Mouse (Mus musculus) myocyte (in vitro differentiated cells): ENCODE results near the gene Mtmr3.

Source experiments
- CEBPB ChIP-seq: IDR thresholded peaks from 2 replicates; pipeline ENCODE4 v1.6.1; 2011; ENCODE audit warnings: mild to moderate bottlenecking, moderate library complexity; ENCODE audit not compliant: poor library complexity, insufficient read depth, severe bottlenecking
- E2F4 ChIP-seq: IDR thresholded peaks from one replicate; pipeline ENCODE4 v1.6.1; 2011; ENCODE audit warnings: mild to moderate bottlenecking, control low read depth, moderate library complexity; ENCODE audit not compliant: insufficient read depth
- MAX ChIP-seq: IDR thresholded peaks from one replicate; pipeline ENCODE4 v1.6.1; 2011; ENCODE audit warnings: low read depth, mild to moderate bottlenecking, control low read depth
- MYOD1 ChIP-seq, 3 experiments: IDR thresholded peaks; one replicate each; pipeline ENCODE4 v1.6.1; 2011; ENCODE audit warnings: control low read depth in 2 of 3, low read depth in 2 of 3, mild to moderate bottlenecking in 2 of 3, moderate library complexity in 1 of 3; ENCODE audit not compliant: insufficient read length in 2 of 3, control insufficient read depth in 1 of 3
- MYOG ChIP-seq, 3 experiments: IDR thresholded peaks; one replicate each; pipeline ENCODE4 v1.6.1; 2011; ENCODE audit warnings: control low read depth in 2 of 3, low read depth in 2 of 3, mild to moderate bottlenecking in 2 of 3; ENCODE audit not compliant: insufficient read length in 2 of 3, control insufficient read depth in 1 of 3, insufficient read depth in 1 of 3
- POLR2A ChIP-seq: IDR thresholded peaks from one replicate; pipeline ENCODE4 v1.6.1; 2011; ENCODE audit warnings: low read depth, mild to moderate bottlenecking, control low read depth, moderate library complexity; ENCODE audit not compliant: insufficient read length
- TCF12 ChIP-seq: IDR thresholded peaks from one replicate; pipeline ENCODE4 v1.6.1; 2011; ENCODE audit warnings: mild to moderate bottlenecking, control low read depth; ENCODE audit not compliant: poor library complexity, insufficient read depth, severe bottlenecking
- USF1 ChIP-seq: IDR thresholded peaks from one replicate; pipeline ENCODE4 v1.6.1; 2011; ENCODE audit warnings: low read depth, mild to moderate bottlenecking, control low read depth, moderate library complexity

- TF ChIP-seq CEBPB = no peak
- TF ChIP-seq USF1 = no peak
- no peak for TF ChIP-seq POLR2A
- no peak for TF ChIP-seq TCF12
- TF ChIP-seq E2F4 = no peak
- no peak for TF ChIP-seq MYOD1 (IDR thresholded peaks at IDR 0.05; ENCODE audit: control insufficient read depth in 1 of 3, insufficient read length in 2 of 3, low read depth in 2 of 3)
- no peak for TF ChIP-seq MYOG (IDR thresholded peaks at IDR 0.05; ENCODE audit: control insufficient read depth in 1 of 3, insufficient read depth in 1 of 3, insufficient read length in 2 of 3, low read depth in 2 of 3)
- TF ChIP-seq MAX = no peak
Measured at GRCm38 (mm10) chr11:4627636-4628035, 33.0 kb upstream of the Mtmr3 start.
